Mouse (Mus musculus) C2C12 (cell line): ENCODE measurements at regions not wholly inside any gene's neighbourhood (a gene's known extent, or its start where the extent isn't known, plus 50 kb on each side); places are given as distances from the start of the nearest gene placed in this dataset.

Source experiments
- CEBPB ChIP-seq: IDR thresholded peaks from one replicate; pipeline ENCODE4 v1.6.1; 2011; ENCODE audit warnings: low read depth, mild to moderate bottlenecking, control low read depth, moderate library complexity
- CTCF ChIP-seq: IDR thresholded peaks from one replicate; pipeline ENCODE4 v1.5.1; 2011; ENCODE audit not compliant: control insufficient read depth, insufficient read depth, insufficient read length
- MAX ChIP-seq: IDR thresholded peaks from one replicate; pipeline ENCODE4 v1.6.1; 2011; ENCODE audit warnings: mild to moderate bottlenecking, control low read depth
- MYOD1 ChIP-seq: IDR thresholded peaks from one replicate; pipeline ENCODE4 v1.6.1; 2011; ENCODE audit warnings: low read depth; ENCODE audit not compliant: control insufficient read depth, insufficient read length
- MYOG ChIP-seq: IDR thresholded peaks from one replicate; pipeline ENCODE4 v1.6.1; 2011; ENCODE audit not compliant: control insufficient read depth, insufficient read length; ENCODE audit errors: extremely low read depth
- USF1 ChIP-seq: IDR thresholded peaks from one replicate; pipeline ENCODE4 v1.6.1; 2011; ENCODE audit warnings: low read depth, mild to moderate bottlenecking, control low read depth, moderate library complexity

GRCm38 (mm10) chr1:79925776-79926175, 64.8 kb upstream of the Serpine2 start:
- TF ChIP-seq CTCF (no peak), USF1 (no peak), MAX (no peak), MYOD1 (no peak), MYOG (no peak), CEBPB (no peak)
